Mouse (Mus musculus) stomach, embryonic 16.5 days (tissue): ENCODE results near the gene Appl1. TPM values are rescaled to one million over a fixed set of nuclear protein-coding genes. Genes with fewer than 3 reads are reported as not detected.
A peak's percentile ranks its signal among the peaks of the same experiment; 100 is the strongest.

Experiments used
- ATAC-seq: fragments of 200-750 bp; cut with Nextera tagmentation; 2 replicates; pipeline ENCODE4 v1.8.0; 2017; ENCODE audit warnings: moderate number of reproducible peaks, moderate TSS enrichment; ENCODE audit not compliant: insufficient read depth, low FRiP score
- H3K27ac ChIP-seq: fragments of 300-500 bp; sonication (generic); 2 replicates; pipeline ENCODE4 v1.5.1; 2014; ENCODE audit warnings: low read length
- H3K27me3 ChIP-seq: fragments of 300-500 bp; sonication (generic); 2 replicates; pipeline ENCODE4 v1.6.1; 2014; ENCODE audit warnings: low read length, control low read depth, mixed read lengths; ENCODE audit not compliant: control insufficient read depth, insufficient read depth
- H3K36me3 ChIP-seq: fragments of 300-500 bp; sonication (generic); 2 replicates; pipeline ENCODE4 v1.6.1; 2014; ENCODE audit warnings: low read length; ENCODE audit not compliant: control insufficient read depth, insufficient read depth
- H3K4me1 ChIP-seq: fragments of 300-500 bp; sonication (generic); 2 replicates; pipeline ENCODE4 v1.6.1; 2014; ENCODE audit warnings: low read length, control low read depth, mixed read lengths; ENCODE audit not compliant: control insufficient read depth, insufficient read depth
- H3K4me2 ChIP-seq: fragments of 300-500 bp; sonication (generic); 2 replicates; pipeline ENCODE4 v1.6.1; 2014; ENCODE audit warnings: low read depth, low read length, mixed read lengths
- H3K4me3 ChIP-seq: fragments of 300-500 bp; sonication (generic); replicated peaks from 2 replicates; pipeline ENCODE4 v1.5.1; 2014; ENCODE audit warnings: mild to moderate bottlenecking, low read length
- H3K9ac ChIP-seq: fragments of 300-500 bp; sonication (generic); 2 replicates; pipeline ENCODE4 v1.6.1; 2014; ENCODE audit warnings: low read length
- H3K9me3 ChIP-seq: fragments of 300-500 bp; sonication (generic); replicated peaks from 2 replicates; pipeline ENCODE4 v1.6.1; 2016; ENCODE audit warnings: low read length, control low read depth; ENCODE audit not compliant: control insufficient read depth
- WGBS: fragments of 180-500 bp; shearing (Covaris S2); extraction: QIAGEN DNeasy Blood & Tissue Kit; methylation state at CpG from one replicate; pipeline ENCODE4 v1.1.7; 2014; 5-methylcytosine and 5-hydroxymethylcytosine counted together
- polyA plus RNA-seq: library from polyadenylated mRNA; unstranded; fragments of >200 nt; fragmentation: Nextera tagmentation; extraction: Ambion mirVana; gene quantifications from 2 replicates; pipeline ENCODE4 v1.2.1, GENCODE M21; 2015

Gene Appl1
- polyA plus RNA-seq, 1 experiment from 2014 or later, result 36.5 TPM

- Histone ChIP-seq H3K4me3 (peak within 1 kb of the TSS; percentile 43), H3K9ac (peak within 1 kb of the TSS; percentile 49), H3K36me3 (no peaks in the 10 kb centered on the region), H3K4me1 (peaks cover 5% of the 10 kb centered on the region), H3K9me3 (no peaks in the 10 kb centered on the region), H3K27ac (0 out of 2 replicates have a peak within 1 kb of the TSS, but pooled peaks have one; percentile 23), H3K4me2 (peak within 1 kb of the TSS; percentile 61), H3K27me3 (no peaks in the 10 kb centered on the region)
- ATAC-seq, result peak; percentile 69; the same call in 1 of the 2 replicates
- 7% methylated on average over 16 of the region's 16 CpGs for WGBS
These were observed 23.2 kb upstream of the Appl1 start, which contains the start of gene Hesx1 for GRCm38 (mm10) chr14:26994211-26994741. Gene Hesx1, plus strand, starts transcription at chr14:26994416.

DNA sequence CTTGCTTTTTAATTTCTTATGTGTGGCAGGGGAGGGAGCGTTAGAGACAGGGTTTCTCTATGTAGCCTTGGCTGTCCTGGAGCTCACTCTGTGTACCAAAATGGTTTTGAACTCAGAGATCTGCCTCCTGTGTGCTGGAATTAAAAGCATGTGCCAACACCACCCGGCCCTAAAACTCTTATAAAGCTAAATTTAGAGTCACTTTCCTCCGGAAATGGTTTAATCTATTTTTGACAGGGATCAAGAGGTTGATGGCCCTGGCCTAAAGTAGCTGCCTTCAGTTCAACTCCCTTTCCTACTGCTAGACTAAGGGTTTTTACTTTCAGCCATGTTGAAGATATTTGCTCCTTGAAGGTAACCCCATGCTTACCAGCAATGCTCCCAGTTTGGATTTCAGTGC lies 22.4 kb upstream of the Appl1 start:
- no peak overlapping the region for H3K9ac ChIP-seq
- H3K36me3 ChIP-seq, result no peaks in the 10 kb centered on the region
- H3K9me3 ChIP-seq, result no peaks in the 10 kb centered on the region
- no peaks in the 10 kb centered on the region for H3K27me3 ChIP-seq
- peaks cover 5% of the 10 kb centered on the region for H3K4me1 ChIP-seq
- no peak for ATAC-seq
- no peak overlapping the region for H3K27ac ChIP-seq
- H3K4me2 ChIP-seq, result no peak overlapping the region
- 48% methylated on average over 3 of the region's 3 CpGs for WGBS
- H3K4me3 ChIP-seq, result no peak overlapping the region

- H3K4me1 ChIP-seq, result peaks cover 5% of the 10 kb centered on the region
- H3K9ac ChIP-seq, result no peak overlapping the region
- H3K27me3 ChIP-seq, result no peaks in the 10 kb centered on the region
- H3K27ac ChIP-seq, result no peak overlapping the region
- H3K36me3 ChIP-seq, result no peaks in the 10 kb centered on the region
- H3K4me3 ChIP-seq, result no peak overlapping the region
- WGBS, result 78% methylated on average over 18 of the region's 18 CpGs
- H3K9me3 ChIP-seq, result no peaks in the 10 kb centered on the region
- no peak for ATAC-seq
- H3K4me2 ChIP-seq, result no peak overlapping the region
These were observed 20.6 kb upstream of the Appl1 start for GRCm38 (mm10) chr14:26991622-26992021.

GRCm38 (mm10) chr14:26988694-26989093 lies 17.7 kb upstream of the Appl1 start:
- 62% methylated on average over 2 of the region's 2 CpGs for WGBS
- no peaks in the 10 kb centered on the region for H3K27me3 ChIP-seq
- no peaks in the 10 kb centered on the region for H3K9me3 ChIP-seq
- no peak overlapping the region for H3K4me2 ChIP-seq
- no peaks in the 10 kb centered on the region for H3K4me1 ChIP-seq
- H3K27ac ChIP-seq, result no peak overlapping the region
- H3K4me3 ChIP-seq, result no peak overlapping the region
- no peak for ATAC-seq
- no peaks in the 10 kb centered on the region for H3K36me3 ChIP-seq
- no peak overlapping the region for H3K9ac ChIP-seq

DNA sequence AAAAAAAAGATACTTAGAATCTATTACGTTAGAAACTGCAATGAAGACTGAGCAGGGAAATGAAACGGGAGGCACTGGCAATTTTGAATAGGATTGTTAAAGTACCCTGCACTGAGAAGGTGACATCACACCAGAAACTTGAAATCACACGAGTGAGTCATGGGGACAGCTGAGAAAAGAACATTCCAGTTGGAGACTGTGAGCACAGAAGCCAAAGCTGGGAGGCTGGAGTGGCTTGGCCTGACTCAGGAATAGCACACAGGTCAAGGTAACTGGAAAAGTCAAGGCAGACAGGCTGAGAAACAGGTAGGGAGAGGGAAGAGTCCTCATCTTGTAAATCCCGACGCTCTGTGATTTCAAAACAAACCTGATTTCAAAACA lies 11.1 kb upstream of the Appl1 start:
- ATAC-seq, result no peak
- 76% methylated on average over 5 of the region's 5 CpGs for WGBS
- H3K4me1 ChIP-seq, result no peaks in the 10 kb centered on the region

DNA sequence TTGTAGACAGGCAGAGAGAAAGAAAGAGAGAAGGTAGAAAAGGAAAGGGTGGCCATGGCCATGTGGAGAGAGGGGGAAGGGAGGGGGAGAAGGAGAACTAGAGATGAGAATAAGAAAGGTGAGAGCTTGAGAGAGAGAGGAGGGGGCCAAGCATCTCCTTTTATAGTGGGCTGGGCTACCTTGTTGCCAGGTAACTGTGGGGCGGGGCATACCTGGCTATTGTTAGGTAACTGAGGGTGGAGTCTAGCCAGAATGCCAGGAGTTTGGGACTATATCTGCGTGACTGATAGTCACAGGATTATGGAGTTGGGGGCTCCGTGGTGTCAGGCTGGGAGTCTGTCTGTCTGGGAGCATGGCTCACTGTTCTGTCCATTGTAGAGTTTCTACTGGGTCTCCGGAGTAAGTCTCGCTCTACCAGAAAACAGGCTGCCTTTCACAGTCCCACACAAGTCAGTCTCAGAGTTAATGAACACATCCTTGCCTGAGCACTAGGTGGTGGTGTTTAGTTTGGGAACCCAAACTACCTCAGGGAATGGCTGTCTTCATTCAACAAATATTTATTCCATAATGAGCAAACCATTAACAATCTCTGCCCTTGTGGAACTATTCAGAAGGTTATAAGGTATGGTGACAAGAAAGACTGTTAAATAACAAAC lies 10.6 kb upstream of the Appl1 start:
- Histone ChIP-seq H3K4me1 (no peaks in the 10 kb centered on the region), H3K4me2 (no peak overlapping the region), H3K9me3 (peaks cover 7% of the 10 kb centered on the region), H3K4me3 (no peak overlapping the region), H3K36me3 (no peaks in the 10 kb centered on the region), H3K27ac (no peak overlapping the region), H3K9ac (no peak overlapping the region), H3K27me3 (no peaks in the 10 kb centered on the region)
- ATAC-seq, result no peak
- 66% methylated on average over 5 of the region's 5 CpGs for WGBS

More for the DNA sequence above, 11.1 kb upstream of the Appl1 start:
- no peak overlapping the region for H3K27ac ChIP-seq
- H3K4me2 ChIP-seq, result no peak overlapping the region
- peaks cover 7% of the 10 kb centered on the region for H3K9me3 ChIP-seq
- H3K27me3 ChIP-seq, result no peaks in the 10 kb centered on the region
- no peak overlapping the region for H3K4me3 ChIP-seq
- H3K36me3 ChIP-seq, result no peaks in the 10 kb centered on the region
- no peak overlapping the region for H3K9ac ChIP-seq

- H3K27ac ChIP-seq, result no peak overlapping the region
- no peaks in the 10 kb centered on the region for H3K36me3 ChIP-seq
- no peak overlapping the region for H3K4me2 ChIP-seq
- 92% methylated on average over 8 of the region's 8 CpGs for WGBS
- H3K9ac ChIP-seq, result no peak overlapping the region
- no peaks in the 10 kb centered on the region for H3K4me1 ChIP-seq
- H3K27me3 ChIP-seq, result no peaks in the 10 kb centered on the region
- ATAC-seq, result no peak
- H3K4me3 ChIP-seq, result no peak overlapping the region
- peaks cover 7% of the 10 kb centered on the region for H3K9me3 ChIP-seq
These were observed 10.0 kb upstream of the Appl1 start for GRCm38 (mm10) chr14:26981021-26981420.

GRCm38 (mm10) chr14:26979808-26980207 lies 8.8 kb upstream of the Appl1 start:
- no peak for ATAC-seq
- Histone ChIP-seq H3K36me3 (no peaks in the 10 kb centered on the region), H3K9ac (no peak overlapping the region), H3K27me3 (no peaks in the 10 kb centered on the region), H3K4me3 (no peak overlapping the region), H3K27ac (no peak overlapping the region), H3K4me2 (no peak overlapping the region), H3K4me1 (no peaks in the 10 kb centered on the region), H3K9me3 (peaks cover 7% of the 10 kb centered on the region)
- 87% methylated on average over 3 of the region's 3 CpGs for WGBS

DNA sequence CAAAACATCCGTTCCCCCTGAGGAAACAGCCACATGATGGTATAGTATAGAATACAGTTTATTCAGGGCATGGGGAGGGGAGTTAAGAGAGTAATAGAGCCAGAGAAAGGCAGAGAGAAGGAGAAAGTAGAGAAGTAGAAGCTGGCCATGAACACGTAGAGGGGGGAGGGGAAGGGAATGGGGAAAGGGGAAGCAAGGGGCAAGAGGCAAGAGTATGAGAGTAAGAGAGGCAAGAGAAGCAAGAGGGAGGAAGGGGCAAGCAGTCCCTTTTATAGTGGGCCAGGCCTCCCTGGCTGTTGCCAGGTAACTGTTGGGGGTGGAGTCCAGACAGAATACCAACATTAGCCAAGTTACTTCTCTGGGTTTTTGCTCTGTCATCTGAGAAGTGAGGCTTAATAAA lies 6.5 kb upstream of the Appl1 start:
- Histone ChIP-seq H3K9ac (no peak overlapping the region), H3K27ac (no peak overlapping the region), H3K4me3 (no peak overlapping the region), H3K4me1 (no peaks in the 10 kb centered on the region), H3K4me2 (no peak overlapping the region), H3K27me3 (no peaks in the 10 kb centered on the region), H3K36me3 (no peaks in the 10 kb centered on the region), H3K9me3 (peaks cover 7% of the 10 kb centered on the region)
- ATAC-seq, result no peak
- WGBS, result 28% methylated on average over 2 of the region's 2 CpGs
